ENCODE assay signal across 25 mouse cellular contexts in the genomic region with DNA sequence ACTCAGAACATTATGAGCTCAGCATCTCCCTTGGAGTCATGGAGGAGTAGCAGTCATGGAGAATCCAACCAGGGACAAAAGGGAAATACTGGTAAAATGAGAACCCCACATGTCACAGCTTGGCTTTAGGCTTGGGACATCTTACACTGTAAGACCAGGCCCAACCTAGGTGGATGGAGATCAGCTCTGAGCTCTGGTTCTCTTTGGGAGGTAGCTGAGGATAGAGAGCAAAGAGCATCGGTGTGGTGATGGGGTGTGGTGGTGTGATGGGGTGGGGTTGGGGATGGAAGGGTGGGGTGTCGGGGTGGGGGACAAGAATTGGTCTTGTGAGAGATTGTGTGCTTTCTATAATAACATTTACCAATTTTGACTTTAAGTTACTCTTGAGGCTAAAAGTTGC. TPM values are rescaled to one million over a fixed set of nuclear protein-coding genes. Genes with fewer than 3 reads are reported as not detected.
"Had no signal": no experiment of that assay in that cellular context is flagged by ENCODE, and none has a peak within 500 bp of the region (broad histone marks: within the 10 kb centered on the region; RNA-seq: fewer than 3 reads in every experiment).

No protein-coding gene starts in this region.

- ATAC-seq: lung, postnatal 0 days; midbrain, embryonic 13.5 days; midbrain, embryonic 15.5 days had no signal

- H3K9me3 ChIP-seq: lung, embryonic 15.5 days; megakaryocyte, embryonic 14.5 days; midbrain, embryonic 13.5 days; midbrain, embryonic 15.5 days; neural tube, embryonic 12.5 days had no signal

- H3K27me3 ChIP-seq: lung, embryonic 15.5 days; megakaryocyte, embryonic 14.5 days; midbrain, embryonic 13.5 days; midbrain, embryonic 15.5 days; neural tube, embryonic 12.5 days had no signal

- H3K36me3 ChIP-seq: midbrain, embryonic 15.5 days had no signal

- H3K4me1 ChIP-seq: lung, embryonic 15.5 days; megakaryocyte, embryonic 14.5 days; midbrain, embryonic 13.5 days; midbrain, embryonic 15.5 days; neural tube, embryonic 12.5 days had no signal

- H3K4me3 ChIP-seq: lung, embryonic 15.5 days; megakaryocyte, embryonic 14.5 days; midbrain, embryonic 13.5 days; midbrain, embryonic 15.5 days; neural tube, embryonic 12.5 days had no signal

- DNase-seq: lung, adult 2 months; lung, postnatal 14 days; lung, postnatal 36 days; right cerebral cortex, postnatal 14 days; thymus, postnatal 14 days; thymus, postnatal 36 days had no signal

- H3K9ac ChIP-seq: lung, embryonic 15.5 days; midbrain, embryonic 13.5 days; midbrain, embryonic 15.5 days; neural tube, embryonic 12.5 days had no signal

- H3K27ac ChIP-seq: lung, embryonic 15.5 days; macrophage; midbrain, embryonic 13.5 days; midbrain, embryonic 15.5 days; neural tube, embryonic 12.5 days had no signal

- H3K4me2 ChIP-seq: lung, embryonic 15.5 days; midbrain, embryonic 11.5 days; midbrain, embryonic 13.5 days; midbrain, embryonic 15.5 days; neural tube, embryonic 12.5 days had no signal

RNA-seq across cellular contexts. Expression of gene Neu3, which starts 17.4 kb away (rescaled TPM):
- total RNA-seq: monocyte, adult 5-6 weeks had no signal

RNA-seq across cellular contexts. Expression of gene Olfr521, which starts 47.5 kb away (rescaled TPM):
- total RNA-seq: megakaryocyte progenitor cell, adult 5-6 weeks; midbrain, postnatal 0 days; monocyte, adult 5-6 weeks; neutrophil, adult 5-6 weeks had no signal
- polyA plus RNA-seq: liver, embryonic 16.5 days; lung, adult 2 months; lung, embryonic 15.5 days; lung, postnatal 0 days; macrophage; midbrain, embryonic 11.5 days; midbrain, embryonic 13.5 days; midbrain, embryonic 15.5 days; midbrain, postnatal 0 days; neural tube, embryonic 12.5 days; neural tube, embryonic 14.5 days; spleen, adult 2 months; stomach, embryonic 16.5 days; testis, adult 2 months; thymus, postnatal 0 days; urinary bladder, adult 2 months had no signal

RNA-seq across cellular contexts. Expression of gene Xrra1, which starts 48.1 kb away (rescaled TPM):
- total RNA-seq: neutrophil, adult 5-6 weeks had no signal
- polyA plus RNA-seq: liver, embryonic 16.5 days had no signal
